Mouse (Mus musculus) spleen, adult 2 months (tissue): ENCODE results near the gene Erich4. TPM values are rescaled to one million over a fixed set of nuclear protein-coding genes. Genes with fewer than 3 reads are reported as not detected.

Source experiments
- DNase-seq, 2 experiments: peaks; one replicate each; pipeline versions ENCODE4 v3.0.0 to v3.0.0-alpha.2; 2012 to 2021; ENCODE audit warnings: low spot score in 2 of 2, low read depth in 1 of 2
- H3K27ac ChIP-seq: fragments of 200-500 bp; 2 replicates; pipeline ENCODE4 v1.5.1; 2012; ENCODE audit warnings: low read length, inconsistent platforms; ENCODE audit not compliant: insufficient read depth
- H3K27me3 ChIP-seq: fragments of 200-500 bp; 2 replicates; pipeline ENCODE4 v1.6.1; 2012; ENCODE audit warnings: mild to moderate bottlenecking, moderate library complexity, low read length, inconsistent platforms; ENCODE audit not compliant: control insufficient read depth, insufficient read depth
- H3K36me3 ChIP-seq: fragments of 200-500 bp; 2 replicates; pipeline ENCODE4 v1.6.1; 2012; ENCODE audit warnings: mild to moderate bottlenecking, low read length, inconsistent platforms; ENCODE audit not compliant: control insufficient read depth, insufficient read depth
- H3K4me1 ChIP-seq: fragments of 200-500 bp; 2 replicates; pipeline ENCODE4 v1.6.1; 2011; ENCODE audit warnings: inconsistent platforms; ENCODE audit not compliant: control insufficient read depth, insufficient read depth, insufficient read length
- H3K4me3 ChIP-seq: fragments of 200-500 bp; 2 replicates; pipeline ENCODE4 v1.5.1; 2011; ENCODE audit warnings: mild to moderate bottlenecking, inconsistent platforms; ENCODE audit not compliant: insufficient read depth, insufficient read length; ENCODE audit errors: extremely low read depth
- CTCF ChIP-seq: fragments of 200-500 bp; IDR thresholded peaks from 2 replicates; pipeline ENCODE4 v1.5.1; 2011; ENCODE audit warnings: mild to moderate bottlenecking, inconsistent platforms; ENCODE audit not compliant: insufficient read depth, insufficient read length, insufficient replicate concordance; ENCODE audit errors: extremely low read depth
- POLR2A ChIP-seq: fragments of 200-500 bp; IDR thresholded peaks from 2 replicates; pipeline ENCODE4 v1.6.1; 2011; ENCODE audit warnings: low read depth, low read length, inconsistent platforms
- WGBS: fragments of 180-500 bp; shearing (Covaris S2); methylation state at CpG from one replicate; pipeline ENCODE4 v1.1.7; 2018; 5-methylcytosine and 5-hydroxymethylcytosine counted together
- polyA plus RNA-seq: library from polyadenylated mRNA; depleted of rRNA; stranded (reverse); fragments of >200 nt; gene quantifications from 2 replicates; pipeline ENCODE4 v1.2.3, GENCODE M21; 2012

Erich4 gene
- polyA plus RNA-seq, 1 experiment, result not detected

- TF ChIP-seq CTCF (no peak), POLR2A (no peak)
- 85% methylated on average over 10 of the region's 10 CpGs for WGBS
- peak in 1 of 2 experiments; percentile 2 for DNase-seq
- Histone ChIP-seq H3K4me3 (no peak overlapping the region), H3K36me3 (peaks cover 12% of the 10 kb centered on the region; the same call in 1 of the 2 replicates), H3K27ac (no peak overlapping the region), H3K27me3 (no peaks in the 10 kb centered on the region), H3K4me1 (peaks cover 4% of the 10 kb centered on the region; the same call in 1 of the 2 replicates)
These were observed 1.9 kb upstream of the Erich4 start for GRCm38 (mm10) chr7:25617376-25618160.

- TF ChIP-seq CTCF (no peak), POLR2A (no peak)
- Histone ChIP-seq H3K4me3 (no peak overlapping the region), H3K27ac (no peak overlapping the region), H3K36me3 (no peaks in the 10 kb centered on the region), H3K4me1 (peaks cover 3% of the 10 kb centered on the region; the same call in 1 of the 2 replicates), H3K27me3 (no peaks in the 10 kb centered on the region)
- 90% methylated on average over 21 of the region's 21 CpGs for WGBS
- peak in 1 of 2 experiments; percentile 3 for DNase-seq
These were observed 624 bp downstream of the Erich4 start for GRCm38 (mm10) chr7:25614831-25615705.

GRCm38 (mm10) chr7:25614086-25614485 lies 1.6 kb downstream of the Erich4 start:
- Histone ChIP-seq H3K27ac (no peak overlapping the region), H3K36me3 (no peaks in the 10 kb centered on the region), H3K4me3 (no peak overlapping the region), H3K27me3 (no peaks in the 10 kb centered on the region), H3K4me1 (no peaks in the 10 kb centered on the region)
- WGBS, result 95% methylated on average over 5 of the region's 5 CpGs
- no peak for DNase-seq
- TF ChIP-seq CTCF (no peak), POLR2A (no peak)

GRCm38 (mm10) chr7:25611501-25611900 lies 4.2 kb downstream of the Erich4 start:
- WGBS, result 81% methylated on average over 7 of the region's 7 CpGs
- H3K4me1 ChIP-seq, result peaks cover 8% of the 10 kb centered on the region

GRCm38 (mm10) chr7:25610056-25610455 lies 5.6 kb downstream of the Erich4 start:
- no peak for TF ChIP-seq POLR2A
- no peak for TF ChIP-seq CTCF
- H3K27ac ChIP-seq, result no peak overlapping the region
- DNase-seq, result peak in 1 of 2 experiments; percentile 2
- H3K4me1 ChIP-seq, result peaks cover 8% of the 10 kb centered on the region
- H3K4me3 ChIP-seq, result no peak overlapping the region
- WGBS, result 44% methylated on average over 6 of the region's 6 CpGs
- H3K27me3 ChIP-seq, result no peaks in the 10 kb centered on the region
- H3K36me3 ChIP-seq, result no peaks in the 10 kb centered on the region

More at GRCm38 (mm10) chr7:25611501-25611900, 4.2 kb downstream of the Erich4 start:
- DNase-seq, result no peak
- Histone ChIP-seq H3K36me3 (no peaks in the 10 kb centered on the region), H3K4me3 (no peak overlapping the region), H3K27me3 (no peaks in the 10 kb centered on the region), H3K27ac (no peak overlapping the region)
- no peak for TF ChIP-seq POLR2A
- no peak for TF ChIP-seq CTCF

- no peaks in the 10 kb centered on the region for H3K36me3 ChIP-seq
- peak overlapping the region; percentile 91 for H3K27ac ChIP-seq
- WGBS, result 42% methylated on average over 2 of the region's 2 CpGs
- peaks cover 8% of the 10 kb centered on the region for H3K4me1 ChIP-seq
- no peak overlapping the region for H3K4me3 ChIP-seq
- no peaks in the 10 kb centered on the region for H3K27me3 ChIP-seq
- DNase-seq, result peak in 1 of 2 experiments; percentile 2
- TF ChIP-seq POLR2A, result no peak
- TF ChIP-seq CTCF, result no peak
These were observed 8.5 kb downstream of the Erich4 start for GRCm38 (mm10) chr7:25607196-25607595.

- Histone ChIP-seq H3K36me3 (no peaks in the 10 kb centered on the region), H3K27ac (peak overlapping the region; percentile 91), H3K4me1 (peaks cover 8% of the 10 kb centered on the region), H3K4me3 (no peak overlapping the region), H3K27me3 (no peaks in the 10 kb centered on the region)
- WGBS, result 8% methylated on average over 4 of the region's 4 CpGs
- TF ChIP-seq CTCF (no peak), POLR2A (no peak)
- DNase-seq, result peak in 1 of 2 experiments; percentile 17
These were observed 9.0 kb downstream of the Erich4 start for GRCm38 (mm10) chr7:25606625-25607063.
